Mouse (Mus musculus): ENCODE results near the gene Lmo4. TPM values are rescaled to one million over a fixed set of nuclear protein-coding genes. Genes with fewer than 3 reads are reported as not detected.

Lmo4 gene
- polyA plus RNA-seq, 1 experiment from 2014 or later = 49.0 TPM

DNA sequence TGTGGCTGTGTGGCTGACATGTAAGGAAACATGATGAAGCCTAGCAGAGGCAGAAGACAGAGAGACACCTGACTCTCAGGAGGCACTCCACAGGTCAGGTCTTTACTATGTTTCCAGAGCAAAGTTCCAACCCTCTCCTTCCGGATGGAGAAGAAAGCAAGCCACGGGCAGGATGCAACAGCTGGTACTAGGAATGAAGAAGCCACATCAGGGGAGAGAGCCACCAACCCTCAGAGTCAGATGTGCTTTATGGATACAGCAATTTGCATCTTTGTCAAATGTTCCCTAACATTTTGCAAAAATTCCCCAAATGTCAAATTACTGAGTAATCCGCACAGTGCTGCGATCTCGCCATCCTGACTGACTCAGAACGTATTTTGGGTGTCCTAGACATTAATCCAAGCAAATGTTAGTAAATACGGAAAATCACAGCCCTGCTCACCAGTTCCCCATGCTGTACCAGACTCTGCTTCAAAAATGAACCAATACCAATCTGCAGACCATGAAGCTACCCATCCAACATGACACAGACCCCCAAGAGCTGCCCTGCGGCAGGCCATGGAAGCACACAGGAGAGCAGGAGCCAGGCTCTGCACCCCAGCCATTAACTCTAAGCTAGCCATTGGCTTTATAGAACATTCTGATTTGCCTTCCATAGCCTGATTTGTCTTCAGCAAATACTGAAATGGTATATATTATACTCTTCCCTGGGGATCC is 38.4 kb downstream of the Lmo4 start:
- no peak for ATAC-seq (ENCODE audit: low FRiP score, low TSS enrichment)
- 89% methylated on average over 8 of the region's 8 CpGs for WGBS
- no peak overlapping the region for H3K4me3 ChIP-seq (ENCODE audit: low read length)

GRCm38 (mm10) chr3:144165439-144165838 is 39.6 kb downstream of the Lmo4 start:
- H3K4me2 ChIP-seq (replicated peaks; ENCODE audit: low read depth, low read length) = no peak overlapping the region

More for the DNA sequence above, 38.4 kb downstream of the Lmo4 start:
- H3K9ac ChIP-seq (ENCODE audit: low read depth, low read length) = no peak overlapping the region
- H3K4me1 ChIP-seq (ENCODE audit: control insufficient read depth, insufficient read depth, low read length) = peaks cover 6% of the 10 kb centered on the region; the same call in 1 of the 2 replicates
- H3K4me2 ChIP-seq (replicated peaks; ENCODE audit: low read depth, low read length) = no peak overlapping the region
- no peaks in the 10 kb centered on the region for H3K36me3 ChIP-seq (ENCODE audit: control insufficient read depth, insufficient read depth, low read length)
- no peak overlapping the region for H3K27ac ChIP-seq (ENCODE audit: low read depth, low read length)
- H3K9me3 ChIP-seq (ENCODE audit: control insufficient read depth, low read length) = no peaks in the 10 kb centered on the region
- no peaks in the 10 kb centered on the region for H3K27me3 ChIP-seq (ENCODE audit: control insufficient read depth, insufficient read depth, low read length)

GRCm38 (mm10) chr3:144164665-144165385 is 40.2 kb downstream of the Lmo4 start:
- no peaks in the 10 kb centered on the region for H3K36me3 ChIP-seq (ENCODE audit: control insufficient read depth, insufficient read depth, low read length)
- no peak overlapping the region for H3K9ac ChIP-seq (ENCODE audit: low read depth, low read length)
- H3K27ac ChIP-seq (ENCODE audit: low read depth, low read length) = no peak overlapping the region; the same call in 1 of the 2 replicates
- H3K9me3 ChIP-seq (ENCODE audit: control insufficient read depth, low read length) = no peaks in the 10 kb centered on the region
- ATAC-seq (ENCODE audit: low FRiP score, low TSS enrichment) = peak; percentile 40; the same call in 1 of the 2 replicates
- no peaks in the 10 kb centered on the region for H3K27me3 ChIP-seq (ENCODE audit: control insufficient read depth, insufficient read depth, low read length)
- no peak overlapping the region for H3K4me2 ChIP-seq (replicated peaks; ENCODE audit: low read depth, low read length)
- no peak overlapping the region for H3K4me3 ChIP-seq (ENCODE audit: low read length)
- H3K4me1 ChIP-seq (ENCODE audit: control insufficient read depth, insufficient read depth, low read length) = peaks cover 6% of the 10 kb centered on the region; the same call in 1 of the 2 replicates
- 45% methylated on average over 9 of the region's 9 CpGs for WGBS

More at GRCm38 (mm10) chr3:144165439-144165838, 39.6 kb downstream of the Lmo4 start:
- no peaks in the 10 kb centered on the region for H3K9me3 ChIP-seq (ENCODE audit: control insufficient read depth, low read length)
- H3K27ac ChIP-seq (ENCODE audit: low read depth, low read length) = no peak overlapping the region
- no peak overlapping the region for H3K4me3 ChIP-seq (ENCODE audit: low read length)
- no peaks in the 10 kb centered on the region for H3K27me3 ChIP-seq (ENCODE audit: control insufficient read depth, insufficient read depth, low read length)
- no peaks in the 10 kb centered on the region for H3K36me3 ChIP-seq (ENCODE audit: control insufficient read depth, insufficient read depth, low read length)
- ATAC-seq (ENCODE audit: low FRiP score, low TSS enrichment) = no peak
- H3K4me1 ChIP-seq (ENCODE audit: control insufficient read depth, insufficient read depth, low read length) = peaks cover 6% of the 10 kb centered on the region; the same call in 1 of the 2 replicates
- H3K9ac ChIP-seq (ENCODE audit: low read depth, low read length) = no peak overlapping the region
- 91% methylated on average over 12 of the region's 12 CpGs for WGBS

DNA sequence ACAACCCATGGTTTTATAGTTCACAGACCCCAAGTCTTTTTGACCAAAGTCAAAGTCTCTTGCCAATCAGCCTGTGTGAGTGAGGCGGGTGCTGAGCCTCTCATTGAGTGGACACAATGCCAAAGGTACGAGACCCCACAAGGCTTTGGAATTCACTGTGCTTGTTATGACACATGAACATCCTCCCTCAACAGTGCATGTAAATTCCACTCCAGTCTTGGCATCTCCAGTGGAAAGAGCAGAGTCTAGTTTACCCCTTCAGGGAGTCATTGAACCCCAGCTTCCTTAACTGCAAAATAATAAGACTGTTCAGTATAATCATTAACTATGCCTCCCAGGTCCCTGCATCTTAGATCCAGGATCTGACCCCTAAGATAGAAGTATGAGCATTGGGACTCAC is 41.3 kb downstream of the Lmo4 start:
- peaks cover 6% of the 10 kb centered on the region; the same call in 1 of the 2 replicates for H3K4me1 ChIP-seq (ENCODE audit: control insufficient read depth, insufficient read depth, low read length)
- no peak overlapping the region for H3K4me3 ChIP-seq (ENCODE audit: low read length)
- no peak overlapping the region for H3K4me2 ChIP-seq (replicated peaks; ENCODE audit: low read depth, low read length)
- no peaks in the 10 kb centered on the region for H3K36me3 ChIP-seq (ENCODE audit: control insufficient read depth, insufficient read depth, low read length)
- H3K27ac ChIP-seq (ENCODE audit: low read depth, low read length) = no peak overlapping the region
- no peak for ATAC-seq (ENCODE audit: low FRiP score, low TSS enrichment)
- no peak overlapping the region for H3K9ac ChIP-seq (ENCODE audit: low read depth, low read length)
- no peaks in the 10 kb centered on the region for H3K9me3 ChIP-seq (ENCODE audit: control insufficient read depth, low read length)
- WGBS = 95% methylated on average over 2 of the region's 2 CpGs
- no peaks in the 10 kb centered on the region for H3K27me3 ChIP-seq (ENCODE audit: control insufficient read depth, insufficient read depth, low read length)

DNA sequence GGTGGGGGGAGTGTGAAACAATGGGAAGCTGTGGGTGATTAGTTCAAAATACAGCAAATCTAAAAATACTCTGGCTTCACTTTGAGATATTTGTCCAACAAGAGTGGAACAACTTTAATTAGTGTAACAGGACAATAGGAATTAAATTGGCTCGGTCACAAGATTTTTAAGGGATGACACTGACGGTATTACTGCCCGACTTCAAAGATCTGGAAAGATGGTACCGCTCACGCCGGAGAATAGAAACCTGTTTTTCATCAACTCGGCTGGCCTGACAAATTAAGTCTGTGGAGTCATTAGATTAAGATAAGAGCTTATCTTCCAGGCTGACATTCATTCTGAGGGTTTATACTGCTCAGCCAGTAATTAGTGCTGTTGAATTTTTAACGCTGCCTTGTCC is 42.9 kb downstream of the Lmo4 start:
- Histone ChIP-seq H3K27ac (ENCODE audit: low read depth, low read length) (no peak overlapping the region), H3K4me1 (ENCODE audit: control insufficient read depth, insufficient read depth, low read length) (peaks cover 6% of the 10 kb centered on the region; the same call in 1 of the 2 replicates), H3K27me3 (ENCODE audit: control insufficient read depth, insufficient read depth, low read length) (no peaks in the 10 kb centered on the region), H3K4me3 (ENCODE audit: low read length) (no peak overlapping the region), H3K36me3 (ENCODE audit: control insufficient read depth, insufficient read depth, low read length) (no peaks in the 10 kb centered on the region), H3K9ac (ENCODE audit: low read depth, low read length) (no peak overlapping the region), H3K4me2 (replicated peaks; ENCODE audit: low read depth, low read length) (no peak overlapping the region), H3K9me3 (ENCODE audit: control insufficient read depth, low read length) (no peaks in the 10 kb centered on the region)
- WGBS = 64% methylated on average over 8 of the region's 8 CpGs
- ATAC-seq (ENCODE audit: low FRiP score, low TSS enrichment) = no peak

DNA sequence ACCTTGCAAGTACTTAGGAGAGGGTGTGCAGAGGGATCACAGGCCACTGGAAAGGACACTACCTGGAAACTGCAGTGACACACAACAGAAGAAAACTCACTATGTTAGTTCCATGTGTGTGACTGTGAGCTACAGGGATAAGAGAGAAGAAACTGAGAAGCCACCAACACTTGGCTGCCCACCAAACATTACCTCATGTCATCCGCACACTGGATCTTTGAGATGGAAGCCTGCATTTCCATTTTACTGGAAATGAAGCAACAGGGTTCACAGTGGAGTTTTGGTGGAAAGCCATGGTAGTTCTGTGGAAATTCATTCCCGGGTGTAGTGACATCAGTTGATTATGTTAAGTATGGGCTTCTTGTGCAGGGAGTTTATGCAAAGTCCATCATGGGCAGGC is 43.8 kb downstream of the Lmo4 start:
- 89% methylated on average over 2 of the region's 2 CpGs for whole genome bisulfite sequencing
- H3K9ac ChIP-seq (ENCODE audit: low read depth, low read length) = no peak overlapping the region
- ATAC-seq (ENCODE audit: low FRiP score, low TSS enrichment) = no peak

DNA sequence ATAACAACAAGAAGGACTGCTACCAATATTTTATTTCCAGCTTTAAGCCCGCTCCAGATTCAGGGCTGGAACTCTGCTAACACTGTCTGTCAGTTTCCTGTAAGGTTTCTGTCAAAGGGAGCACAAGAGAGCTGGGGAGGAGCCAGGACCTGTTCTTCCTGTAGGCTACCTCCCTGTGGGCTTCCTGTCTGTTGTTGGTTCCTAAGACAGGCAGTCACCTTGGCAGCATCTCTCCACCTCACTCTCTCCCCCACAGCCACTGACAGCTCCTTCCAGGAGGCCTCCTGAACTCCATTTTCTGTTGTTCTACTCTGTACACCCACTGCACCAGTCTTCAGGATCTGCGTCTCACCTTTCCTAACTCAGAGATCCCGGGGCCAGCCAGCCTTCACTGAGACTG is 49.3 kb downstream of the Lmo4 start:
- no peaks in the 10 kb centered on the region for H3K36me3 ChIP-seq (ENCODE audit: control insufficient read depth, insufficient read depth, low read length)
- peaks cover 3% of the 10 kb centered on the region; the same call in 1 of the 2 replicates for H3K4me1 ChIP-seq (ENCODE audit: control insufficient read depth, insufficient read depth, low read length)
- WGBS = 62% methylated on average over 3 of the region's 3 CpGs
- H3K9me3 ChIP-seq (ENCODE audit: control insufficient read depth, low read length) = no peaks in the 10 kb centered on the region
- no peak overlapping the region for H3K4me2 ChIP-seq (replicated peaks; ENCODE audit: low read depth, low read length)
- ATAC-seq (ENCODE audit: low FRiP score, low TSS enrichment) = no peak
- no peak overlapping the region for H3K4me3 ChIP-seq (ENCODE audit: low read length)
- no peak overlapping the region for H3K27ac ChIP-seq (ENCODE audit: low read depth, low read length)
- H3K27me3 ChIP-seq (ENCODE audit: control insufficient read depth, insufficient read depth, low read length) = no peaks in the 10 kb centered on the region
- H3K9ac ChIP-seq (ENCODE audit: low read depth, low read length) = no peak overlapping the region

More for the DNA sequence above, 43.8 kb downstream of the Lmo4 start:
- peaks cover 6% of the 10 kb centered on the region; the same call in 1 of the 2 replicates for H3K4me1 ChIP-seq (ENCODE audit: control insufficient read depth, insufficient read depth, low read length)
- no peak overlapping the region for H3K4me2 ChIP-seq (replicated peaks; ENCODE audit: low read depth, low read length)
- H3K9me3 ChIP-seq (ENCODE audit: control insufficient read depth, low read length) = no peaks in the 10 kb centered on the region
- H3K4me3 ChIP-seq (ENCODE audit: low read length) = no peak overlapping the region
- H3K27me3 ChIP-seq (ENCODE audit: control insufficient read depth, insufficient read depth, low read length) = no peaks in the 10 kb centered on the region
- no peaks in the 10 kb centered on the region for H3K36me3 ChIP-seq (ENCODE audit: control insufficient read depth, insufficient read depth, low read length)
- H3K27ac ChIP-seq (ENCODE audit: low read depth, low read length) = no peak overlapping the region

DNA sequence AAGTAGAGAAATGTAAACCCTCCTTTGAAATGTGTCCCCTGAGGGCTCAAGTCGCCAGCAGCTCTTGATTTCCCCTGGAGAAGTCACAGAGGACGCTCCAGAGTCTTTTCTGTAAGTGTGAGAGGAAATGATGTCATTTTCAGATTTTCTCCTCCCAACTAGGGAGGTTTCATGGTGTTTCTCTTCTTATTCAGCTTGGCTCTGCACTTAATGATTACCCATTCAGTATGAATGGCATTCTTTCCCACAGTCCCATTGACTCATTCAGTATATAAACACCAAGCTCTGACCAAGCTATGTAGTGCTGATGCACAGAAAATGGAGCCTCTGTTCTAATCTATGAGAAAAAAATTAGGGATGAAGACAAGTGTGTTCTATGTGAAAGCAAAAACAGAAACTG is 51.6 kb downstream of the Lmo4 start:
- no peak overlapping the region for H3K4me3 ChIP-seq (ENCODE audit: low read length)
- 49% methylated on average over 2 of the region's 2 CpGs for WGBS
- H3K9ac ChIP-seq (ENCODE audit: low read depth, low read length) = no peak overlapping the region

DNA sequence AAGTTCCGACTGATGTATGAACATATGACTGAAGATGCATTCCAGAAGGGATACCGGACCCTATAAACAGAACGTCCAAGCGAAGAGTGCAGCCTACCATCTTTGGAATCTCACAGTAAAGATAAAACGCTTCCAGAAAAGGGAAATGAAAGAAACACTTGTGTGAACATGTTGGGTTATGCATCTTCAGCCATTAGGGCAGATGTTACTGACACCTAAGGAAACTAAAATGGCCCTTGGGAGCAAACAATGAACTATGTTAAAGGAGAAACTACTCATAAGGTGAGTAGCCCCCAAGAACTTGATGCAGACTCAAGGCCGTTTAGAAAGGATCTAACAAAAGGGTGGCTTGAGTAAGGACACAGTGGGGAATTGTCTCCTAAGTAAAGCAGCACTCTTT is 54.0 kb downstream of the Lmo4 start:
- peaks cover 3% of the 10 kb centered on the region; the same call in 1 of the 2 replicates for H3K4me1 ChIP-seq (ENCODE audit: control insufficient read depth, insufficient read depth, low read length)
- WGBS = 88% methylated on average over 6 of the region's 6 CpGs
- no peaks in the 10 kb centered on the region for H3K9me3 ChIP-seq (ENCODE audit: control insufficient read depth, low read length)

More for the DNA sequence above, 51.6 kb downstream of the Lmo4 start:
- no peak overlapping the region for H3K27ac ChIP-seq (ENCODE audit: low read depth, low read length)
- no peak for ATAC-seq (ENCODE audit: low FRiP score, low TSS enrichment)
- H3K27me3 ChIP-seq (ENCODE audit: control insufficient read depth, insufficient read depth, low read length) = no peaks in the 10 kb centered on the region
- H3K36me3 ChIP-seq (ENCODE audit: control insufficient read depth, insufficient read depth, low read length) = no peaks in the 10 kb centered on the region
- no peak overlapping the region for H3K4me2 ChIP-seq (replicated peaks; ENCODE audit: low read depth, low read length)
- H3K4me1 ChIP-seq (ENCODE audit: control insufficient read depth, insufficient read depth, low read length) = peaks cover 3% of the 10 kb centered on the region; the same call in 1 of the 2 replicates
- no peaks in the 10 kb centered on the region for H3K9me3 ChIP-seq (ENCODE audit: control insufficient read depth, low read length)

More for the DNA sequence above, 54.0 kb downstream of the Lmo4 start:
- no peak overlapping the region for H3K4me2 ChIP-seq (replicated peaks; ENCODE audit: low read depth, low read length)
- no peaks in the 10 kb centered on the region for H3K36me3 ChIP-seq (ENCODE audit: control insufficient read depth, insufficient read depth, low read length)
- no peak for ATAC-seq (ENCODE audit: low FRiP score, low TSS enrichment)
- H3K9ac ChIP-seq (ENCODE audit: low read depth, low read length) = no peak overlapping the region
- no peaks in the 10 kb centered on the region for H3K27me3 ChIP-seq (ENCODE audit: control insufficient read depth, insufficient read depth, low read length)
- H3K4me3 ChIP-seq (ENCODE audit: low read length) = no peak overlapping the region
- no peak overlapping the region for H3K27ac ChIP-seq (ENCODE audit: low read depth, low read length)

Data from kidney, embryonic 14.5 days (tissue).